Comparison of ENCODE assay signal across 31 mouse cellular contexts in the genomic region with DNA sequence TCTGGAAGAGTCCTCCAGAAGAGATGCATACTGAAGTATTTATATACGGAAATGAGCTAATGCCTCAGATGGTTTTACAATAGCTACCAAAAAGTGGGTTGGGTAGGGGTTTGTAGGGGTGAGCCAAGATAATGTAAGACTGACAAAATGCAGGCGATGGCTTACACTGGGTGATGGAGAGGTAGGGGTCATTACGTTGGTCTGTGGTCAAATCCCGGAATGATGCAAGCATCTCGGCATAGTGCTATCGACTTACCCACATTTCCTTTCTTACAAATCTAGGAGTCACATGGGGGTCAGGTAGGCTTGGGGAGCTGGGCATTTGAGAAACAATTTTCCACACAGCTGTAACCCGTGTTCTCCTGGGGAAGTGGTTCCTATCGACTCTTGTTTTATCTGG.
A peak's percentile ranks its signal among the peaks of the same experiment; 100 is the strongest.
DNase-seq lines count a peak whose midpoint lies in the region; ATAC-seq lines count a peak whose summit lies in the region.
"Had no signal": no experiment of that assay in that cellular context is flagged by ENCODE, and none has a peak within 500 bp of the region (broad histone marks: within the 10 kb centered on the region; RNA-seq: fewer than 3 reads in every experiment).

No protein-coding gene starts in this region.

- peak; percentile 99 for DNase-seq in 416B (ENCODE audit: low read depth)
- DNase-seq in heart, adult 8-10 months (ENCODE audit: low spot score), result no peak
- DNase-seq in lung, adult 18-20 months, result no peak
- DNase-seq: adrenal gland, postnatal 10 days; adrenal gland, postnatal 36 days; B cell, adult 2 months; cerebellum, adult 11 months; cerebellum, adult 2 months; cerebellum, postnatal 10 days; cerebellum, postnatal 36 days; gastrocnemius, postnatal 10 days; gastrocnemius, postnatal 36 days; heart, adult 11 months; heart, postnatal 10 days; heart, postnatal 36 days; kidney, adult 18-20 months had no signal

- no peaks in the 10 kb centered on the region for H3K27me3 ChIP-seq in hindbrain, embryonic 15.5 days
- no peaks in the 10 kb centered on the region for H3K27me3 ChIP-seq in hindbrain, embryonic 12.5 days
- H3K27me3 ChIP-seq: CH12.LX; forebrain, embryonic 13.5 days had no signal

- H3K36me3 ChIP-seq in hindbrain, embryonic 15.5 days, result no peaks in the 10 kb centered on the region
- no peaks in the 10 kb centered on the region for H3K36me3 ChIP-seq in hindbrain, embryonic 12.5 days
- H3K36me3 ChIP-seq: forebrain, embryonic 10.5 days; G1E; heart, embryonic 12.5 days; heart, embryonic 15.5 days had no signal

- peaks cover 22% of the 10 kb centered on the region for H3K4me1 ChIP-seq in hindbrain, embryonic 15.5 days (replicated peaks)
- H3K4me1 ChIP-seq in hindbrain, embryonic 12.5 days, result peaks cover 17% of the 10 kb centered on the region

- H3K27ac ChIP-seq in hindbrain, embryonic 15.5 days (replicated peaks), result 0 out of 2 replicates have a peak overlapping the region, but pooled peaks have one; percentile 7
- H3K27ac ChIP-seq in hindbrain, embryonic 12.5 days, result no peak overlapping the region
- H3K27ac ChIP-seq: forebrain, embryonic 10.5 days; forebrain, embryonic 13.5 days; heart, embryonic 15.5 days; hindbrain, postnatal 0 days had no signal

- H3K9ac ChIP-seq in hindbrain, embryonic 15.5 days, result no peak overlapping the region
- no peak overlapping the region for H3K9ac ChIP-seq in hindbrain, embryonic 12.5 days
- H3K9ac ChIP-seq: forebrain, embryonic 13.5 days; heart, embryonic 12.5 days; heart, embryonic 15.5 days had no signal

- no peaks in the 10 kb centered on the region for H3K9me3 ChIP-seq in hindbrain, embryonic 15.5 days
- H3K9me3 ChIP-seq in hindbrain, embryonic 12.5 days (replicated peaks), result no peaks in the 10 kb centered on the region
- H3K9me3 ChIP-seq: forebrain, embryonic 10.5 days; forebrain, embryonic 13.5 days; heart, embryonic 12.5 days; heart, embryonic 15.5 days had no signal

- no peak overlapping the region for H3K4me3 ChIP-seq in hindbrain, embryonic 15.5 days
- no peak overlapping the region for H3K4me3 ChIP-seq in hindbrain, embryonic 12.5 days
- H3K4me3 ChIP-seq: forebrain, embryonic 10.5 days; forebrain, embryonic 13.5 days; heart, embryonic 12.5 days; heart, embryonic 15.5 days had no signal

- ATAC-seq in hindbrain, embryonic 15.5 days (ENCODE audit: low FRiP score, low read depth), result no peak
- no peak for ATAC-seq in hindbrain, embryonic 12.5 days (ENCODE audit: low FRiP score)
- peak; percentile 84 for ATAC-seq in granulocyte monocyte progenitor cell, adult 5-6 weeks (replicated peaks; ENCODE audit: poor library complexity, severe bottlenecking)
- peak; percentile 79 for ATAC-seq in megakaryocyte progenitor cell, adult 5-6 weeks (replicated peaks; ENCODE audit: poor library complexity)
- ATAC-seq: forebrain, embryonic 13.5 days; forebrain, embryonic 16.5 days; hindbrain, postnatal 0 days; inflammation-experienced regulatory T-cells, adult 6 months; intestine, embryonic 16.5 days; Patski had no signal

- 79% methylated on average over 8 of the region's 8 CpGs for WGBS in hindbrain, embryonic 15.5 days
- WGBS in hindbrain, embryonic 12.5 days, result 78% methylated on average over 8 of the region's 8 CpGs

- no peak overlapping the region for H3K4me2 ChIP-seq in hindbrain, embryonic 15.5 days
- H3K4me2 ChIP-seq in hindbrain, embryonic 12.5 days (replicated peaks), result no peak overlapping the region
- H3K4me2 ChIP-seq: forebrain, embryonic 13.5 days; heart, embryonic 12.5 days; heart, embryonic 15.5 days had no signal

Comparison
In these comparisons a context has a peak if more than half of its experiments do, and no peak if none do; other contexts are left out.
1. ATAC-seq: peak in granulocyte monocyte progenitor cell, adult 5-6 weeks (single experiment) and megakaryocyte progenitor cell, adult 5-6 weeks (single experiment); none in hindbrain, embryonic 15.5 days (single experiment) and hindbrain, embryonic 12.5 days (single experiment).